Mouse (Mus musculus): ENCODE measurements around the gene Tuba1c. TPM values are rescaled to one million over a fixed set of nuclear protein-coding genes. Genes with fewer than 3 reads are reported as not detected.
A peak's percentile ranks its signal among the peaks of the same experiment; 100 is the strongest.

The Tuba1c gene
- total RNA-seq, 2 experiments from 2014 or later = 14.3 to 21.0 TPM

DNA sequence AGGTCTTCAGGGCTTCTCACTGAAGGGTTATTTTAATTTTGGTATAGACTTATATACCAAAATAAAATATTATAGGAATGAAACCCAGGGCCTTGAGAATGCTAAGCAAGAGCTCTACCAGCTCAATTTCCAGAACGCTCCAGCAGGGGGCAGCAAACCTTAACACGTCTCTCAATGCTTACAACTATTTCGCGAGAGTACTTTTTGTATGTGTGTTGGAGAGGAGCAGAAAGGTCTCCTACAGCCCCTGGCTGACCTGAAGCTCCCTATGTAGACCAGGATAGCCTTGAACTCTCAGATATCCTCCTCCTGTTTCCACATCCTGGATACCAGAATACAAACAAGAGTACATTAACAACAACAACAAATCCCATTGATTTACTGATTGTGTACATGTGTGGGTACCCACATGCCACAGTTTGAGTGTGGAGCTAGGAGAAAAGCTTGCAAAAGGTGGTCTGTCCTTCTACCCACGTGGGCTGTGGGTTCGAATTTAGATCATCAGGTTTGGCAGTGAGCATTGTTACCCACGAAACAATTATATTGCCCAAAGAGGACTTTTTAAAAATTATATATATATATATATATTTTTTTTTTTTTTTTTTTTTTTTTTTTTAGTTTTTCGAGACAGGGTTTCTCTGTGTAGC lies 4.9 kb upstream of the Tuba1c start:
- intact Hi-C loops (cut with DNase I; ENCODE audit: low total_unique reads) = loop anchor here (5.0 kb wide), 1 partner anchor 302 kb away; no protein-coding TSS in a partner anchor
- peak; percentile 68 for DNase-seq

DNA sequence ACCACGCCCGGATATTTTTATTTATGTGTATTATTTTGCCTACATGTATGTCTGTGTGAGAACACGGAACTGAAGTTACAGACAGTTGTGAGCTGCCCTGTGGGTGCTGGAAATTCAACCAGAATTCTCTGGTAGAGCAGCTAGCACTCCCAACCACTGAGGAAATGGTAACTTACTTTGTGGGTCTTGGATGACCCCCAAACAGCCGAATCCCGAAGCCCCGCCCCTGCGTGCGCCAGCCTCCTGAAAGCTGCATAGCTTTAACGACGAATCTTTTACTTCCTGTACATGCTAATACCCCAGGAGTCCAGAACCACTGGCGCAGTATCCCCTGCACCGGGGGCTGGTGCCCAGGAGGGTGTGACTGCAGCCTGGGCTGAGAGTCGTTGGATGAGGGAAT lies 4.3 kb upstream of the Tuba1c start:
- intact Hi-C loops (cut with DNase I; ENCODE audit: low total_unique reads) = loop anchor here (5.0 kb wide), 1 partner anchor 303 kb away; no protein-coding TSS in a partner anchor
- DNase-seq = no peak

GRCm38 (mm10) chr15:99026259-99026658 lies 3.4 kb upstream of the Tuba1c start:
- DNase-seq = no peak
- intact Hi-C loops (cut with DNase I; ENCODE audit: low total_unique reads) = loop anchor here (5.0 kb wide), 1 partner anchor 304 kb away; no protein-coding TSS in a partner anchor

GRCm38 (mm10) chr15:99027116-99027515 lies 2.6 kb upstream of the Tuba1c start:
- DNase-seq = no peak
- intact Hi-C loops (cut with DNase I; ENCODE audit: low total_unique reads) = loop anchor here (5.0 kb wide), 1 partner anchor 305 kb away; no protein-coding TSS in a partner anchor

DNA sequence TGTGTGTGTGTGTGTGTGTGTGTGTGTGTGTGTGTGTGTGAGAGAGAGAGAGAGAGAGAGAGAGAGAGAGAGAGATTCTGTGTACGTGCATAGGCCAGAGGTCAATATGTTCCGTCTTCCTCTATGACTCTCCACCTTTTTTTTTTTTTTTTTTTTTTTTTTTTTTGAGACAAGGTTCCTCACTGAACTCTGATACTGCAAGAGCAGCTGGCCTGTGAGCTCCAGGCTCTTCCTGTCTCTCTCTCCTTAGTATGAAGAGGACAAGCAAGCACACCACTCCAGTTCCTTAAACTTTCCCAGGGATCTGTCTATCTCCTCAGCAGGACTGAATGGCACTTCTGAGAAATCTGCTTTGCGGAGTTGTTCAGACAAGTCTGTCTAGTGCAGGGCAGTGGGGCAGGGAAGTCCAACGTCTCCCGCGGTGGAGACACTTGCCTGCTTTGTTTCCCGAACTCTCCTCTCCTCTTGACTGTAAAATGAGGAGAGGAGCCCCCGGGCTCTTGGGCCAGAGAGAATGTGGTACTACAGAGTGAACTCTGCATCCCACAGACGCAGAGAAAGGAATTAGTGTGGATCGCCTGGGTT lies 725 bp upstream of the Tuba1c start:
- intact Hi-C loops (cut with DNase I; ENCODE audit: low total_unique reads) = loop anchor here (5.0 kb wide), 1 partner anchor 307 kb away; no protein-coding TSS in a partner anchor
- DNase-seq = no peak

DNA sequence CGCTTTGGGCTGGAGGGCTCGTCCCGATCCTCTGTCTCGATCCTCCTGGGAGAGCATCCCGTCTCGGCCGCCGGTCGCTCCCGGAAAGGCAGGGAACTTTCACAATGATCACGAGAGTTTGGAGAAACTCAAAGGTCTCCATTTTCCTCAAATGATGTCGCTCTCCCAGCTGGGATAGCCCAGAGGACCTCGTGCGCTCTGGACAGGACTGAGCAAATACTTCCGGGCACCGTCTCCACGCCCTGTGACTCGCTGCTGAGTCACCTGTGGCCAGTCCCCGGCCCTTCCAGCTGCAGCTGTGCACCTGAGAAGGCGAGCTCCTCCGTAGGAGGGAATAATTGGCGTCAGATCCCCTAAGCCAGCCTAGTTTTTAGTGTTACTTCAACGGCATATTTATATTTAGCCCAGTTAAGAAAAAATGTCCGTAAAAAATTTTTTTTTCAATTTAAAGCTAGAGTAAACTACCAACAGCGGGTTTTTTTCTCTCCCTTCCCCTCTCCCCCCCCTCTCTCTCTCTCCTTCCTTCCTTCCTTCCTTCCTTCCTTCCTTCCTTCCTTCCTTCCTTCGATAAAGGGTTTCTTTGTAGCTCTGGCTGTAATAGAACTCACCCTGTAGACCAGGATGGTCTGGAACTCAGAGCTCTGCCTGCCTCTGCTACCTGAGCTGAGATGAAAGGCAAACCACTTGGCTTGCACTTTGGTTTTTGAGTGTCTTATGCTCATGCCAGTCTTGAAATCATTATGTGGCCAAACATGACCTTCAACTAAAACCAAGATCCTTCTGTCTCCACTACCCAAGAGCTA lies 1.1 kb downstream of the Tuba1c start:
- intact Hi-C loops (cut with DNase I; ENCODE audit: low total_unique reads) = no loop called here
- peak; percentile 32 for DNase-seq

DNA sequence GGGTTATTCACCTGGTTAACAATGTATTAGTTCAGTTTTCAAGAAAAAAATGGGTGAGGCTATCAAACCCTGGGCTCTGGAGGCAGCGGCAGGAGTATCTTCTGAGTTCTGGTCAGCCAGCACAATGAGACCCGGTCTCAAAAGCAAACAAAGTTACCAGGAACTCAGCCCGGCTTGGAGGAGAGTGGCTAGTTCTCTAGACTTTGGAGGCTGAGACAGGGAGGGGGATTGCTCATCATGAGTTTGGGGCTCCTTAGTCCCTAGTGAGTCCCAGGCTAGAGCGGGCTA lies 1.6 kb downstream of the Tuba1c start:
- DNase-seq = no peak
- intact Hi-C loops (cut with DNase I; ENCODE audit: low total_unique reads) = no loop called here

- no peak for DNase-seq
- intact Hi-C loops (cut with DNase I; ENCODE audit: low total_unique reads) = no loop called here
Measured at GRCm38 (mm10) chr15:99032041-99032725, 2.5 kb downstream of the Tuba1c start.

- DNase-seq = no peak
- intact Hi-C loops (cut with DNase I; ENCODE audit: low total_unique reads) = no loop called here
Measured at GRCm38 (mm10) chr15:99032726-99033250, 3.1 kb downstream of the Tuba1c start.

DNA sequence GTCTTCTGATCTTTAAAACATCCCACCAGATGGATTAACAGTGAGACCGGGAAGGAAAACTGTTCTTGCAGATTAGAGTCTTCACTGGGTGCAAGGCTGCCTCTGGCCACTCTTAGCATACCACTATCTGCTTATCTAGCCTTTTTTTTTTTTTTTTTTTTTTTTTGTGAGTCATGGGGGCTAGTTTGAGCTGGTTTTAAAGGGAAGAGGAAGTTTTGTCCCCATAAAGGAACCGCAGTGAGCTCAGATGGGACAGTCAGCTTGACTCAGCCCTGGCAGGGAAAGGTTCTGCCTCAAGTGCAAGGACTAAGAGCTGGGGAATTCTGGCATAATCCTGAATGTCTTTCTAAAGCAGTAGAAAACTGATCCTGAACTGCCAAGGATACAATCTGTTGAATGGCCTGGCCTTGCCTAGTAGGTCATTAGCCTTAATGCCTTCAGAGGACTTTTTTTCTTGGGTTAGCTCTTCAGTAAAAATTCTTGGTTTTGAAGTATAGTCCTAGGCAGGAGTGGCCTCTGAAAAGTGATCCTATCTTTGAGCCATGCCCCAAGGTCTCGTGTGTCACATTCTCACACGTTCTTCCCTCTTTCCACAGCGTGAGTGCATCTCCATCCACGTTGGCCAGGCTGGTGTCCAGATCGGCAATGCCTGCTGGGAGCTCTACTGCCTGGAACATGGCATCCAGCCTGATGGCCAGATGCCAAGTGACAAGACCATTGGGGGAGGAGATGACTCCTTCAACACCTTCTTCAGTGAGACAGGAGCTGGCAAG lies 4.0 kb downstream of the Tuba1c start:
- intact Hi-C loops (cut with DNase I; ENCODE audit: low total_unique reads) = no loop called here
- no peak for DNase-seq

- no peak for DNase-seq
- intact Hi-C loops (cut with DNase I; ENCODE audit: low total_unique reads) = no loop called here
Measured at GRCm38 (mm10) chr15:99035431-99035830, 5.7 kb downstream of the Tuba1c start.

DNA sequence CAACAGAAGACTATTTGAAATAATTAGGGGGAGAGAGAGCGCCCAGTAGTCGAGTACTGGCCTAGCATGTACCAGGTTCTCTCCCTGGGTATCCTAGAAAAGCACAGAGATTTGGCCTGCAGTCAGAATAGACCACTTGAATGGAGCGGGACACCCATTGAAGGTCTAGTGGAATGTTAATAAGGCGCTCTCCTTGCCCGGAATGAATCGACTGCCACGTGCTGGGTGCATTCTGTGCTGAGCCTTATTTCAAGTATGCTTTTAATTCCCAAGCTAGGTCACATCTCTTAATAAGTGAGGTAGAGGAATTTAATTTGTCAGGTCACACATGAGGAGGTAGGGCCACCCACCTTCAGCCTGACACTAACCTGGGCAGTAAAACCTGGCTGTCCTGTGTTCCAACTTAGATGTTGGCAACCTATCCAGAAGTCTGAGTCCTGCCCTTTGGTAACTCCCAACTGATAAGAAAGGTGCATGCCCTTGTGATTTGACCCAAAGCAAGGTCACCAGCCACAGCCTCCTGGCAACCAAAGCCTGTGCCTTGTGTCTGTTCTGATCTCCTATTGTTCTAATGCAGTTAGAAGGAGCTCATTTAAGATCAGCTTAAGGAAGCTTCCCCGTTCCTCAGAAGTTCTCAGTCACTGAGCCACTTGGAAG lies 6.7 kb downstream of the Tuba1c start:
- DNase-seq = no peak
- intact Hi-C loops (cut with DNase I; ENCODE audit: low total_unique reads) = no loop called here

- DNase-seq = no peak
Measured at GRCm38 (mm10) chr15:99038025-99038424, 8.3 kb downstream of the Tuba1c start.

GRCm38 (mm10) chr15:99038797-99039196 lies 9.1 kb downstream of the Tuba1c start:
- intact Hi-C loops (cut with DNase I; ENCODE audit: low total_unique reads) = no loop called here
- no peak for DNase-seq

More at GRCm38 (mm10) chr15:99038025-99038424, 8.3 kb downstream of the Tuba1c start:
- intact Hi-C loops (cut with DNase I; ENCODE audit: low total_unique reads) = no loop called here

GRCm38 (mm10) chr15:99039306-99039705 lies 9.6 kb downstream of the Tuba1c start:
- DNase-seq = no peak
- intact Hi-C loops (cut with DNase I; ENCODE audit: low total_unique reads) = no loop called here

- intact Hi-C loops (cut with DNase I; ENCODE audit: low total_unique reads) = no loop called here
- no peak for DNase-seq
Measured at GRCm38 (mm10) chr15:99039996-99040919, 10.6 kb downstream of the Tuba1c start.

Measured in gastrocnemius, postnatal 14 days (tissue).